In the genomic region with DNA sequence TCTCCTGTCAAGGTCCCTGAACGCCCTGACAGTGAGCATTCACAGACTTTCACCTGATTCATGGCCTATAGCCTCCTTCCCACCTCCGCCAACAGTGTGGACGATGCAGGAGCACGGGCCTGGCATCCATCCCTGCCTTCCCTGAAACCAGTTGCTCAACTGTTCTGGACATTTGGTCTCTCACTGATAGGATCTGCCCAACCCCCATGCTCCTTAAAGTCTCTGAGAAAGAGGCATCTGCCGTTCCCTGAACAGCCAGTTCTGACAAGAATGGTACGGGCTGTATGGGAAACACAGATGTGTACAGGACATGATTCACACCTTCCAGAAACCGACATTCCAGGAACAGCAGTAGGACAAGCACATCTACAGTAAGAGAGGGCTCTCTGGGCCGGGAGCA, we compare ENCODE assay signal across 13 mouse cellular contexts. TPM values are rescaled to one million over a fixed set of nuclear protein-coding genes. Genes with fewer than 3 reads are reported as not detected.
DNase-seq lines count a peak whose midpoint lies in the region; ATAC-seq and TF ChIP-seq lines count a peak whose summit lies in the region.
"Had no signal": no experiment of that assay in that cellular context is flagged by ENCODE, and none has a peak within 500 bp of the region (broad histone marks: within the 10 kb centered on the region; RNA-seq: fewer than 3 reads in every experiment).

No protein-coding gene starts in this region.

- H3K27ac ChIP-seq in lung, postnatal 0 days (ENCODE audit: low read length), result no peak overlapping the region
- H3K27ac ChIP-seq in liver, embryonic 13.5 days, result no peak overlapping the region
- H3K27ac ChIP-seq in forebrain, embryonic 15.5 days (replicated peaks), result no peak overlapping the region

- H3K4me2 ChIP-seq in lung, postnatal 0 days (replicated peaks; ENCODE audit: low read depth, low read length), result no peak overlapping the region
- H3K4me2 ChIP-seq in liver, embryonic 13.5 days, result no peak overlapping the region
- H3K4me2 ChIP-seq in forebrain, embryonic 15.5 days (replicated peaks), result no peak overlapping the region

- H3K4me3 ChIP-seq in lung, postnatal 0 days (ENCODE audit: low read depth, low read length), result no peak overlapping the region
- no peak overlapping the region for H3K4me3 ChIP-seq in liver, embryonic 13.5 days (replicated peaks)
- no peak overlapping the region for H3K4me3 ChIP-seq in forebrain, embryonic 15.5 days
- H3K4me3 ChIP-seq: megakaryocyte, embryonic 14.5 days had no signal

- 64% methylated on average over 8 of the region's 8 CpGs for WGBS in lung, postnatal 0 days
- 76% methylated on average over 8 of the region's 8 CpGs for WGBS in liver, embryonic 13.5 days (ENCODE audit: insufficient replicate concordance)
- WGBS in forebrain, embryonic 15.5 days, result 91% methylated on average over 8 of the region's 8 CpGs

- no peak for TF ChIP-seq CTCF in lung, postnatal 0 days (IDR thresholded peaks at IDR 0.05)

- no peaks in the 10 kb centered on the region for H3K36me3 ChIP-seq in lung, postnatal 0 days (ENCODE audit: insufficient read depth, low read length)
- H3K36me3 ChIP-seq in liver, embryonic 13.5 days, result peaks cover 4% of the 10 kb centered on the region; the same call in 1 of the 2 replicates
- no peaks in the 10 kb centered on the region for H3K36me3 ChIP-seq in forebrain, embryonic 15.5 days

- DNase-seq in gastrocnemius, postnatal 25 days, result peak; percentile 36
- no peak for DNase-seq in gastrocnemius, adult 8-10 months (ENCODE audit: low spot score in 2 of 2)
- no peak for DNase-seq in lung, postnatal 0 days (ENCODE audit: low spot score)
- no peak for DNase-seq in lung, postnatal 25 days (ENCODE audit: low spot score)
- DNase-seq in adrenal gland, postnatal 25 days, result peak; percentile 28
- DNase-seq in liver, embryonic 13.5 days, result no peak
- no peak for DNase-seq in c-Kit-positive CD71-positive TER-119-positive erythroid progenitor cells, embryonic 14.5 days (ENCODE audit: low spot score)
- DNase-seq: cerebellum, adult 18-20 months; right cerebral cortex, postnatal 25 days; thymus, postnatal 36 days had no signal

- ATAC-seq in lung, postnatal 0 days, result peak; percentile 38
- peak; percentile 26; the same call in 1 of the 2 replicates for ATAC-seq in liver, embryonic 13.5 days (ENCODE audit: low read depth)
- ATAC-seq in forebrain, embryonic 15.5 days (replicated peaks), result no peak
- ATAC-seq: inflammation-experienced regulatory T-cells, adult 6 months had no signal

- TF ChIP-seq EP300 in lung, postnatal 0 days (IDR thresholded peaks at IDR 0.05), result peak; percentile 81

- H3K9ac ChIP-seq in lung, postnatal 0 days (replicated peaks; ENCODE audit: low read depth), result no peak overlapping the region
- H3K9ac ChIP-seq in liver, embryonic 13.5 days, result no peak overlapping the region
- H3K9ac ChIP-seq in forebrain, embryonic 15.5 days (replicated peaks), result no peak overlapping the region

- H3K9me3 ChIP-seq in lung, postnatal 0 days (ENCODE audit: low read length), result no peaks in the 10 kb centered on the region
- no peaks in the 10 kb centered on the region for H3K9me3 ChIP-seq in liver, embryonic 13.5 days (replicated peaks)
- no peaks in the 10 kb centered on the region for H3K9me3 ChIP-seq in forebrain, embryonic 15.5 days
- H3K9me3 ChIP-seq: megakaryocyte, embryonic 14.5 days had no signal

- H3K4me1 ChIP-seq in lung, postnatal 0 days (ENCODE audit: insufficient read depth, low read depth, low read length), result no peaks in the 10 kb centered on the region; the same call in 1 of the 2 replicates
- H3K4me1 ChIP-seq in liver, embryonic 13.5 days (replicated peaks), result 0 out of 2 replicates have a peak, but pooled peaks cover 6% of the 10 kb centered on the region
- H3K4me1 ChIP-seq in forebrain, embryonic 15.5 days, result no peaks in the 10 kb centered on the region

- H3K27me3 ChIP-seq in lung, postnatal 0 days (replicated peaks; ENCODE audit: insufficient read depth, low read length), result no peaks in the 10 kb centered on the region
- H3K27me3 ChIP-seq in liver, embryonic 13.5 days, result no peaks in the 10 kb centered on the region
- H3K27me3 ChIP-seq in forebrain, embryonic 15.5 days, result no peaks in the 10 kb centered on the region
- H3K27me3 ChIP-seq: megakaryocyte, embryonic 14.5 days had no signal

RNA-seq across cellular contexts. Expression of gene Nek7, which starts 13.2 kb away (rescaled TPM):
- total RNA-seq in gastrocnemius, postnatal 25 days (2021), result 10 to 100 TPM; 70.1 to 81.7 TPM
- total RNA-seq in gastrocnemius, adult 8-10 months (2022), result 100 to 1,000 TPM; 119 to 137 (median 125) TPM
- 41.6 and 43.9 TPM in 2 replicates for polyA plus RNA-seq in lung, postnatal 0 days (2015; fragmentation: Nextera tagmentation; extraction: Ambion mirVana)
- 45.5 and 51.2 TPM in 2 replicates for total RNA-seq in adrenal gland, postnatal 25 days (2021)
- 16.5 and 21.1 TPM in 2 replicates for polyA plus RNA-seq in liver, embryonic 13.5 days (2015; fragmentation: Nextera tagmentation; extraction: Ambion mirVana)
- 12.1 and 12.4 TPM in 2 replicates for polyA plus RNA-seq in forebrain, embryonic 15.5 days (2015; fragmentation: Nextera tagmentation; extraction: Ambion mirVana)

Comparison
In these comparisons a context has a peak if more than half of its experiments do, and no peak if none do; other contexts are left out.
1. DNase-seq: peak in gastrocnemius, postnatal 25 days (single experiment) and adrenal gland, postnatal 25 days (single experiment); none in gastrocnemius, adult 8-10 months (0 of 2), lung, postnatal 0 days (single experiment), lung, postnatal 25 days (single experiment), liver, embryonic 13.5 days (single experiment) and c-Kit-positive CD71-positive TER-119-positive erythroid progenitor cells, embryonic 14.5 days (single experiment).